Mouse (Mus musculus): ENCODE measurements at regions not wholly inside any gene's neighbourhood (a gene's known extent, or its start where the extent isn't known, plus 50 kb on each side); places are given as distances from the start of the nearest gene placed in this dataset.

DNA sequence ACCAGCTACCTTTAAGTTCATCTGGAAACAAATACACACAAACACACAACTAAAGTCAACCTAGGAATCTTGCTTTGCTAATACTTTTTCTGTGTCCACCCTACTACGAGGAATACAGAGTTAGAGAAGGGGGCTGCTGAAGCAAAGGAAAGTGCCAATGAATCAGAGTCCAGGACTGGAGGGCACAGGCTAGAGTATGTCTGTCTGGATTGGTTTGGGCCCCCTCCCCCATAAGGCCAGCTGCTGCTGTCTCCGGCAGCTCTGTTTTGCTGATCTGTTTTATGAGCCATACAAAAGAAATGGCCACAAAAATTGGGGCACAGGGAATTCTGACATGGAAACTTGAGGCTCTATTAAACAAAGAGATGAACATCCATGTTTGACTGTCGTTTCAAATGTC lies 74.8 kb upstream of the Slc25a13 start:
- DNase-seq (ENCODE audit: low read depth): no peak

DNA sequence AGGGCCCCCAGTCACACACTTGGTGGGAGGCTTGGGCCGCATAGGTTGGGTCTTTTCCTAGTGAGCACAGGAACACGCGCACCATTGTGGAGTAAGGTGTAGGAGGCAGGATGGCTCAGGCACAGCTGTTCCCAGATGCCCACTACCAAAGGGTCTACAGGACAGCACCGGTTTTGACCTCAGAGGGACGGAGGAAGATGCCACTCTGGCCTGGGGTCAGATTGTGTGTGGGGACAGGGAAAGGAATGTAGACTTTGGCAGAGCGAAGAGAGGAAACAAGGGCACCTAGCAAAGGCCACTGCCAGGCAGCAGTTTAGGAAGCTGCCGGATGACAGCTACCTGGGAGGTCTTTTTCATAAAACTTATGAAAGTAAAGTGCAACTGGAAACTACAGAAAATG lies 73.5 kb upstream of the Slc25a13 start:
- DNase-seq (ENCODE audit: low read depth): no peak

DNA sequence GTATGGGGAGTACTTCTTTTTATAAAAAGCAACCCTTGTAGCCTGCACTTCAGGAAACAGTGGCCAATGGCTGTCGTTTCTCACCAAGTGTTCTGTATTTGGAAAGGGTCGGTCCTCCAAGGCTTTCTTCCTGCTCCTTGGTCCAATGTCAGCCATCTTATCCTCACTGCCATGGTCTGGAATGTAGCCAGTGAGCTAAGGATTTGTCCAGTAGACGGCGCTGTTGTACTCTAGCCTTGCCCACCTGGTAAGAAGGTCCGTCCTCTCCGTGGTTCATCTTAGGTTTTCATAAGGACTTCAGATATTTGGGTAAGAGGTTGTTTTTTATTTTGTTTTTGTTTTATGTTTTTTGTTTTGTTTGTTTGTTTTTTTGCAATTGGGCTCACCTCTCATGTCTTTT lies 72.8 kb upstream of the Slc25a13 start:
- DNase-seq (ENCODE audit: low read depth): no peak

DNA sequence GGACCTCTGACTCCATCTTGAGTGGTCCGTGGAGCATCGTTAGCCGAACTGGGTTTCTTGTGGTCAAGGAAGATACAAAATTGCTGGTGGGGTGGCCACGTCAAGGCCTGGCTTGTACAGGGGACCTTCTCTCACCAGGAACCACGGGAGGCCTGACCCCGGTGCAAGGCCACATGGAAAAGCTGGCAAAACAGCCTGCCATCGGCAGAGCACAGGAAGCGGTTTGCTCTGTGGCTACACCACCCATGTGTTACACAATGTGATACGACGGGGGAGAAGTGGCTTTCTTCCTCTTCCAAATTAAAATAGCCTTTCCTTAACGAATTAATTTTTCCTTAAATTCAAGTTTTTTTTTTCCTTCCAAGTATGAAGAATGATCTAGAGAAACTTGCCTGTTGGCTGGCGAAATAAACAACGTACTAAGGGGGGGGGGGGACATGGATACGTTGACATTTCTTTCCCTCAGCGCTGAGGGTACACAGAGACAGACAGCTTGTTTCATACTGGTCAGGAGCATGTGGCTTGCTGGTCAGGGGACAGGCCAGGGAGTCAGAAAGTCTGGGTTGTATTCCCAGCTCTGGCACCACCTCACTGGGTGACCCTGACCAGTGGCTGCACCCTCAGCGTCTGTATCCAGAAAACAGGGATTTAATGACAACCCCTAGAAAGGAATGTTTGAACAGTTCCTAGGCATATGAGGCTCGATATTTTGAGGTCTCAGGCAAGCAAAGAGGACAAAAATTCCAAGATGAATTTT lies 64.0 kb upstream of the Slc25a13 start:
- no peak for DNase-seq (ENCODE audit: low read depth)

DNA sequence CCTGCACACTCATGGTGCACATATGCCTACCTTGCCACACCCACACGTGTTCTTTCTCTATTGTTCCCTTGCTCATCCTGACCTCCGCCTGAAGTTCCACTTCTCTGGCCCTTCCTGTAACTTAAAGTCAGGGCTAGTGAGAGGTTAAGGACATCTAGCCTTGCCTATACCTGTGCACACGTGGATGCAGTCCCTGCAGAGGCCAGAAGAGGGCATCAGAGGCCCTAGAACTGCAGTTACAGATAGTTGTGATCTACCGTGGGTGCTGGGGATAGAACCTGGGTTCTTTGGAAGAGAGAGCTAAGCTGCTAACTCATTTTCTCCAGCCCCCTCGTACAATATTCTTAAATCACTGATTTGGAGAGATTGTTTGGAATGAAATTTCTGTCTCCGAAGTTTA lies 62.7 kb upstream of the Slc25a13 start:
- no peak for DNase-seq (ENCODE audit: low read depth)

DNA sequence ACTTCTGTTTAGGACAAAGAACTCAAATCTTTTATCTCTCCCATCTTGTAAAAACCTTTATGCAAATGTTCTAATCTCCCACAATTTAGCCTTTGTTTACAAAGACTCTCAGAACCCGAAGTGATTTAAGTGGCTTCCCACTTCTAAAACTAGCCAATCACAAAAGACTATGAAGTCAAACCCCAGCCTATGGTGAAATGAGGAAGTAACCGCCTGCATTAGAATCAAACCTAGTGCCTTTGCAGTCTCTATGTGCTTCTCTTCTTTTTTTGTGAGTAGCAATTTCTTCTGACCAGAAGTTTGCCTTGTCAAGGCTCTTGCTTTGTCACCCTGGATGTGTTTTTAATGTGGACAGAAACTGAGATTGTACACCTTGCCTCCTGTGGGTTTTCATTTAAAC lies 53.6 kb upstream of the Slc25a13 start:
- no peak for DNase-seq (ENCODE audit: low read depth)

Measured in gonadal fat pad, adult 2 months (tissue).